Mouse (Mus musculus) G1E (cell line): ENCODE measurements around the gene Gabarap. TPM values are rescaled to one million over a fixed set of nuclear protein-coding genes. Genes with fewer than 3 reads are reported as not detected.

ENCODE experiments used
- ATAC-seq: 2 replicates; pipeline ENCODE4 v1.8.0; 2016; ENCODE audit warnings: mild to moderate bottlenecking; ENCODE audit not compliant: insufficient number of reproducible peaks, poor library complexity, low FRiP score, severe bottlenecking; ENCODE audit errors: extremely low read depth
- DNase-seq: peaks from one replicate; pipeline ENCODE4 v3.0.0; 2012; ENCODE audit warnings: low spot score
- H3K27me3 ChIP-seq: 2 replicates; pipeline ENCODE4 v1.6.1; 2012; ENCODE audit warnings: mild to moderate bottlenecking, low read length, inconsistent platforms; ENCODE audit not compliant: insufficient read depth
- H3K36me3 ChIP-seq: replicated peaks from 2 replicates; pipeline ENCODE3; 2012; ENCODE audit warnings: mild to moderate bottlenecking, inconsistent platforms
- H3K4me1 ChIP-seq: 2 replicates; pipeline ENCODE4 v1.6.1; 2012; ENCODE audit warnings: low read depth, low read length, inconsistent platforms, mixed read lengths; ENCODE audit not compliant: insufficient read depth
- H3K4me3 ChIP-seq: 2 replicates; pipeline ENCODE4 v1.5.1; 2012; ENCODE audit warnings: low read depth, mild to moderate bottlenecking, inconsistent platforms, low read length, moderate library complexity, mixed read lengths
- H3K9me3 ChIP-seq: replicated peaks from 2 replicates; pipeline ENCODE4 v1.6.1; 2012; ENCODE audit warnings: inconsistent platforms
- CTCF ChIP-seq: IDR thresholded peaks from 2 replicates; pipeline ENCODE4 v1.5.1; 2012; ENCODE audit warnings: low read depth, low read length, inconsistent platforms, mixed read lengths
- GATA1 ChIP-seq: IDR thresholded peaks from 2 replicates; pipeline ENCODE4 v1.6.1; 2012; ENCODE audit warnings: borderline replicate concordance, low read length, inconsistent platforms, mixed read lengths
- GATA2 ChIP-seq: IDR thresholded peaks from 2 replicates; pipeline ENCODE4 v1.6.1; 2012; ENCODE audit warnings: low read depth, low read length, inconsistent platforms, borderline replicate concordance
- POLR2AphosphoS5 ChIP-seq: IDR thresholded peaks from 2 replicates; pipeline ENCODE4 v1.6.1; 2012; ENCODE audit warnings: low read depth, low read length, inconsistent platforms; ENCODE audit not compliant: insufficient replicate concordance
- TAL1 ChIP-seq: conservative IDR thresholded peaks from 2 replicates; pipeline ENCODE4 v1.6.1; 2012; ENCODE audit warnings: low read depth, low read length, inconsistent platforms, mixed read lengths
- polyA plus RNA-seq: library from polyadenylated mRNA; stranded (reverse); fragments of >175 nt; gene quantifications from 2 replicates; pipeline ENCODE4 v1.2.3, GENCODE M21; 2012
- total RNA-seq, 2 experiments: library from RNA; stranded (forward) in 1 of 2; stranded (reverse) in 1 of 2; fragments of 200-1000 nt in 1 of 2; fragments of >200 nt in 1 of 2; fragmentation: Nextera tagmentation in 1 of 2; gene quantifications; 2 replicates each; pipeline ENCODE4 v1.2.3; 2014 to 2017

Gabarap gene
- total and polyA plus RNA-seq, 3 experiments = 345 to 762 (median 569) TPM

GRCm38 (mm10) chr11:69982225-69982624 is 8.7 kb upstream of the Gabarap start, which contains the start of gene Elp5:
Elp5 (minus strand) TSS chr11:69982517.
- Histone ChIP-seq H3K27me3 (no peaks in the 10 kb centered on the region), H3K36me3 (peaks cover 62% of the 10 kb centered on the region), H3K9me3 (no peaks in the 10 kb centered on the region), H3K4me3 (peak within 1 kb of the TSS; percentile 79), H3K4me1 (peaks cover 34% of the 10 kb centered on the region)
- DNase-seq (no peak), ATAC-seq (no peak)
- TF ChIP-seq GATA2 = no peak
- no peak for TF ChIP-seq GATA1
- no peak for TF ChIP-seq POLR2AphosphoS5
- TF ChIP-seq CTCF = no peak

GRCm38 (mm10) chr11:69982877-69983276 is 8.1 kb upstream of the Gabarap start:
- H3K9me3 ChIP-seq = no peaks in the 10 kb centered on the region
- H3K27me3 ChIP-seq = no peaks in the 10 kb centered on the region
- ATAC-seq (no peak), DNase-seq (no peak)
- peak overlapping the region; percentile 50; the same call in 1 of the 2 replicates for H3K4me3 ChIP-seq
- TF ChIP-seq GATA2 = no peak
- peaks cover 63% of the 10 kb centered on the region for H3K36me3 ChIP-seq
- H3K4me1 ChIP-seq = peaks cover 34% of the 10 kb centered on the region

GRCm38 (mm10) chr11:69983377-69983776 is 7.6 kb upstream of the Gabarap start:
- Histone ChIP-seq H3K36me3 (peaks cover 63% of the 10 kb centered on the region), H3K4me1 (peaks cover 34% of the 10 kb centered on the region), H3K27me3 (no peaks in the 10 kb centered on the region), H3K9me3 (no peaks in the 10 kb centered on the region), H3K4me3 (no peak overlapping the region; the same call in 1 of the 2 replicates)
- TF ChIP-seq POLR2AphosphoS5 (no peak), TAL1 (no peak), GATA2 (no peak), CTCF (no peak), GATA1 (no peak)
- ATAC-seq (no peak), DNase-seq (no peak)

- Histone ChIP-seq H3K4me1 (peaks cover 30% of the 10 kb centered on the region), H3K36me3 (peaks cover 67% of the 10 kb centered on the region), H3K9me3 (no peaks in the 10 kb centered on the region), H3K4me3 (no peak overlapping the region), H3K27me3 (no peaks in the 10 kb centered on the region)
- TF ChIP-seq GATA2 = no peak
- no peak for TF ChIP-seq CTCF
- TF ChIP-seq POLR2AphosphoS5 = no peak
- no peak for TF ChIP-seq GATA1
- no peak for TF ChIP-seq TAL1
- ATAC-seq = no peak
- DNase-seq = no peak
Observed at GRCm38 (mm10) chr11:69984431-69984830, 6.5 kb upstream of the Gabarap start.

GRCm38 (mm10) chr11:69989949-69990348 is 994 bp upstream of the Gabarap start:
- Histone ChIP-seq H3K9me3 (no peaks in the 10 kb centered on the region), H3K4me1 (peaks cover 43% of the 10 kb centered on the region), H3K36me3 (peaks cover 79% of the 10 kb centered on the region), H3K4me3 (no peak overlapping the region; the same call in 1 of the 2 replicates), H3K27me3 (no peaks in the 10 kb centered on the region)
- DNase-seq = no peak
- ATAC-seq = no peak
- TF ChIP-seq GATA2 = no peak
- no peak for TF ChIP-seq TAL1
- TF ChIP-seq GATA1 = no peak
- TF ChIP-seq POLR2AphosphoS5 = no peak
- no peak for TF ChIP-seq CTCF

GRCm38 (mm10) chr11:69991711-69992110 is 768 bp downstream of the Gabarap start:
- H3K27me3 ChIP-seq = no peaks in the 10 kb centered on the region
- peaks cover 43% of the 10 kb centered on the region for H3K4me1 ChIP-seq
- DNase-seq = no peak
- peak overlapping the region; percentile 77 for H3K4me3 ChIP-seq
- no peaks in the 10 kb centered on the region for H3K9me3 ChIP-seq
- ATAC-seq = no peak
- no peak for TF ChIP-seq GATA2
- H3K36me3 ChIP-seq = peaks cover 62% of the 10 kb centered on the region

GRCm38 (mm10) chr11:69992396-69992795 is 1.5 kb downstream of the Gabarap start:
- peak overlapping the region; percentile 77 for H3K4me3 ChIP-seq
- H3K36me3 ChIP-seq = peaks cover 57% of the 10 kb centered on the region
- H3K9me3 ChIP-seq = no peaks in the 10 kb centered on the region
- H3K4me1 ChIP-seq = peaks cover 44% of the 10 kb centered on the region
- H3K27me3 ChIP-seq = no peaks in the 10 kb centered on the region
- DNase-seq = no peak
- no peak for ATAC-seq
- no peak for TF ChIP-seq GATA2
- no peak for TF ChIP-seq GATA1
- TF ChIP-seq TAL1 = no peak
- TF ChIP-seq POLR2AphosphoS5 = no peak
- no peak for TF ChIP-seq CTCF
